Mouse (Mus musculus) lung, embryonic 16.5 days (tissue): ENCODE measurements around the gene R3hdm2. TPM values are rescaled to one million over a fixed set of nuclear protein-coding genes. Genes with fewer than 3 reads are reported as not detected.

Source experiments
- ATAC-seq: fragments of 200-750 bp; cut with Nextera tagmentation; 2 replicates; pipeline ENCODE4 v1.8.0; 2017; ENCODE audit warnings: low read depth, mild to moderate bottlenecking, moderate library complexity
- H3K27ac ChIP-seq: fragments of 300-500 bp; sonication (generic); 2 replicates; pipeline ENCODE4 v1.5.1; 2014; ENCODE audit warnings: mild to moderate bottlenecking, control low read depth, low read length
- H3K27me3 ChIP-seq: fragments of 300-500 bp; sonication (generic); 2 replicates; pipeline ENCODE4 v1.6.1; 2014; ENCODE audit warnings: low read depth, low read length, mixed read lengths; ENCODE audit not compliant: control insufficient read depth, insufficient read depth
- H3K36me3 ChIP-seq: fragments of 300-500 bp; sonication (generic); 2 replicates; pipeline ENCODE4 v1.6.1; 2014; ENCODE audit warnings: low read length; ENCODE audit not compliant: control insufficient read depth, insufficient read depth
- H3K4me1 ChIP-seq: fragments of 300-500 bp; sonication (generic); replicated peaks from 2 replicates; pipeline ENCODE4 v1.6.1; 2014; ENCODE audit warnings: low read length, mixed read lengths; ENCODE audit not compliant: control insufficient read depth, insufficient read depth
- H3K4me2 ChIP-seq: fragments of 300-500 bp; sonication (generic); 2 replicates; pipeline ENCODE4 v1.6.1; 2014; ENCODE audit warnings: low read depth, low read length, control low read depth
- H3K4me3 ChIP-seq: fragments of 300-500 bp; sonication (generic); 2 replicates; pipeline ENCODE4 v1.5.1; 2014; ENCODE audit warnings: mild to moderate bottlenecking, low read length, control low read depth
- H3K9ac ChIP-seq: fragments of 300-500 bp; sonication (generic); 2 replicates; pipeline ENCODE4 v1.6.1; 2014; ENCODE audit warnings: low read length, control low read depth
- H3K9me3 ChIP-seq: fragments of 300-500 bp; sonication (generic); 2 replicates; pipeline ENCODE4 v1.6.1; 2016; ENCODE audit warnings: low read length; ENCODE audit not compliant: control insufficient read depth
- WGBS: fragments of 180-500 bp; shearing (Covaris S2); extraction: QIAGEN DNeasy Blood & Tissue Kit; methylation state at CpG from one replicate; pipeline ENCODE4 v1.1.7; 2014; 5-methylcytosine and 5-hydroxymethylcytosine counted together
- polyA plus RNA-seq: library from polyadenylated mRNA; unstranded; fragments of >200 nt; fragmentation: Nextera tagmentation; extraction: Ambion mirVana; gene quantifications from 2 replicates; pipeline ENCODE4 v1.2.1, GENCODE M21; 2015

The R3hdm2 gene
- polyA plus RNA-seq, 1 experiment from 2014 or later: 22.2 TPM

- WGBS: 16% methylated on average over 6 of the region's 6 CpGs
Measured at GRCm38 (mm10) chr10:127514764-127515163, 134.6 kb downstream of the R3hdm2 start, which contains the start of gene Ndufa4l2. Gene Ndufa4l2 (plus strand): TSS chr10:127514967.

DNA sequence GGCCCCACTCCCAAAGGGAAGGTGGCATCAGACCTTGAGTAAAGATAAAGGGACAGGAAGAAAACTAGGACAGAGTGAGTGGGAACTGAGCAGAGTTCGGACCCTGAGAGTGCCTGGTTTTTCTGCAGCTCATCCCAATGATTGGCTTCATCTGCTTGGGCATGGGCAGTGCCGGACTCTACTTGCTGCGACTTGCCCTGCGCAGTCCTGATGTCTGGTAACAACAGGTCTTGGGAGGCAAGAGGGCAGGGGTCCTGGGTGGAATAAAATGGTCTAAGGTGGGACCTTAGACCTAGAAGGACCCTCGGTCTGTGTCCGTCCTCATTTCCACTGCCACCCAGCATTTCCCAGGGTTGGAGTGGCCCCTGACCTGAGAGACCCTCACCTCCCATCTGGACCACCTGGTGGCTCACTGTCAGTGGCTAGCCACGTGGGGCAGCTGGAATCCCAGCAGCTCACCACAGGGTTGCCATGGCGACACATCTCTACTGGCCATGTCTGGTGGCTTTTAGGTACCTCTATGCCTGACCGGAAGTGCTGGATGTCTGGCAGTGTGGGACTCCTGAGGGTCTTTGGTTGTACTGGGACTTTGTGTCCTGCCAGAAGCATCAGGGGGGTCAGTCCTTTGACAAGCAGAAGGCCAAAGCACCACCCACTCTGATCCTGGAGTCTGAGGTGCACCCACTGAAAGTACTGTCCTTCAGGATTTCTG is 135.3 kb downstream of the R3hdm2 start:
- no peak for ATAC-seq
- peak overlapping the region; percentile 87 for H3K27ac ChIP-seq
- peak overlapping the region; percentile 50 for H3K4me2 ChIP-seq
- H3K4me3 ChIP-seq: peak overlapping the region; percentile 37
- H3K4me1 ChIP-seq: peaks cover 56% of the 10 kb centered on the region
- H3K36me3 ChIP-seq: peaks cover 29% of the 10 kb centered on the region
- H3K27me3 ChIP-seq: peaks cover 29% of the 10 kb centered on the region
- peak overlapping the region; percentile 41 for H3K9ac ChIP-seq
- no peaks in the 10 kb centered on the region; the same call in 1 of the 2 replicates for H3K9me3 ChIP-seq
- WGBS: 37% methylated on average over 9 of the region's 9 CpGs

More at GRCm38 (mm10) chr10:127514764-127515163, 134.6 kb downstream of the R3hdm2 start, which contains the start of gene Ndufa4l2:
- no peak for ATAC-seq
- peak within 1 kb of the TSS; percentile 41 for H3K9ac ChIP-seq
- peak within 1 kb of the TSS; percentile 37 for H3K4me3 ChIP-seq
- H3K27ac ChIP-seq: peak within 1 kb of the TSS; percentile 87
- no peaks in the 10 kb centered on the region; the same call in 1 of the 2 replicates for H3K9me3 ChIP-seq
- peaks cover 35% of the 10 kb centered on the region for H3K27me3 ChIP-seq
- peaks cover 22% of the 10 kb centered on the region for H3K36me3 ChIP-seq
- peaks cover 56% of the 10 kb centered on the region for H3K4me1 ChIP-seq
- H3K4me2 ChIP-seq: peak within 1 kb of the TSS; percentile 50

DNA sequence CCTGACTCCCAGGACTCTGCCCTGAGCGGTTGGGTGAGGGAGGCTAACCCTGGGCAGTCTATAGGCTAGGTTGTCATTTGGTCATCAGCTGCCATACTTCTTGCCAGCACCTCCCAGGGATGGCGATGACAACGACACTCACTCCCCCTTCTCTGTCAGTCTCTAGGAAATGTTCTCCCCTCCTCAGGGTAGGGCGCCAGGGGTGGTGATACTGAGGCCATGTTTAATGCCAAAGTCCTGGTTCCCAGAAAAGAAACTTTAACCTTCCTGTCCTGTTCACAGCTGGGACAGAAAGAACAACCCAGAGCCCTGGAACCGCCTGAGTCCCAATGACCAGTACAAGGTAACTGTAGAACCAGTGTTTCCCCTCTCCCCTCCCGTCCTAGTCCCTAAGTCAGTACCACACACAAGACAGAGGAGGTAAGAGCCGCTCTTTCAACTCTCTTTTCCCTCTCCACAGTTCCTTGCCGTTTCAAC is 135.9 kb downstream of the R3hdm2 start:
- Histone ChIP-seq H3K36me3 (peaks cover 30% of the 10 kb centered on the region), H3K4me3 (peak overlapping the region; percentile 37; the same call in 1 of the 2 replicates), H3K4me1 (peaks cover 59% of the 10 kb centered on the region), H3K9ac (peak overlapping the region; percentile 63), H3K27me3 (peaks cover 23% of the 10 kb centered on the region), H3K4me2 (peak overlapping the region; percentile 50), H3K9me3 (no peaks in the 10 kb centered on the region; the same call in 1 of the 2 replicates), H3K27ac (peak overlapping the region; percentile 87)
- ATAC-seq: no peak
- WGBS: 21% methylated on average over 8 of the region's 8 CpGs

DNA sequence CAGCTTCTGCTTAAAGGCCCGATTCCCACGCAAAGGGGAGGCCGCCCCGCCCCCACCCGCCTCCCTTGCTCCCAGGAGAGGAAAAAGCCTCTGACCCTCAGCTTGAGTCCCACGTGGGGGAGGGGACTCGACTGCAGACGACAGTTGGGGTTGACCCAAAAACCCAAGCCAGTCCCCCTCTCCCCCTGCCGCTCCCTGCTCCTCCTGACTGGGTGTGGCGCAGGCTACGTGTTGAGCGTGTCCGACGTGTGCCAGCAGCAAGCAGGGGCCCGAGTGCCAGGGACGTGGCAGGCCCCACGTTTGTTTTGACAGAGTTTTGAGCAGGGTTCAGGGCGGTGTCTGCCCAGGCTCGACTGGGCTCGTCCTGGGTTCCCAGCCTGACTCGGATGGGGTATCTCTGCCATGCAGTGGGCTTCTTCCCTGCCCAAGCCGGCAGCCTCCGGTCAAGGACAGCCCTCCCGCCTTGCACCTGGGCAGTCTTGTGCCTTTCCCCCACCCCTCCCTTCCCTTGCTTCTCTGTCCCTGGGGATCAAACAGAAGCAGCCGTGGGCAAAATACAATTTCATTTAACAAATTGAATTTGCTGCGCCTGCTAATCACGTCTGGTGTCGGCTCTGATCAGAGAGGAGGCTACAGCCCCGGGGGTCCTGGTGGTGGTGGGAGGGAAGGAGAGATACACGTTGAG is 136.6 kb downstream of the R3hdm2 start:
- peaks cover 59% of the 10 kb centered on the region for H3K4me1 ChIP-seq
- H3K27ac ChIP-seq: peak overlapping the region; percentile 87
- no peaks in the 10 kb centered on the region; the same call in 1 of the 2 replicates for H3K9me3 ChIP-seq
- WGBS: 13% methylated on average over 30 of the region's 30 CpGs
- H3K9ac ChIP-seq: peak overlapping the region; percentile 63
- H3K27me3 ChIP-seq: peaks cover 16% of the 10 kb centered on the region; the same call in 1 of the 2 replicates
- peak overlapping the region; percentile 50 for H3K4me2 ChIP-seq
- ATAC-seq: peak; percentile 70
- H3K36me3 ChIP-seq: peaks cover 30% of the 10 kb centered on the region
- H3K4me3 ChIP-seq: peak overlapping the region; percentile 37; the same call in 1 of the 2 replicates

DNA sequence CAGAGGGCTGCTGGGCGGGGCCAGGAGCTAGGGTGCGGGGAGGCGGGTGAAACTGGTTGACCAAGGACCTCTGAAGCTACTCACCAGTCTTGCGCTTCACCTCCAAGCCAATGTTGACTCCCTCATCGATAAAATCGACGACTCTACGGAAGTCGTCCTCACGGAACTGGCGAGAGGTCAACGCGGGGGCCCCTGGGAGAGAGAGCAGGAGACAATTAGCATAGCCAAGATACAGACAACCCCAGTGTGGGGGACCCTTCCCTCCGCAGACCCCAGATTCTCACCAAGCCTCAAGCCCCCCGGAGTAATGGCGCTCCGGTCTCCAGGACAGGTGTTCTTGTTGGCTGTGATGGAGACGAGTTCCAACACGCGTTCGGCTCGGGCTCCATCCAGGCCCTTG is 137.8 kb downstream of the R3hdm2 start:
- no peak for ATAC-seq
- Histone ChIP-seq H3K4me1 (peaks cover 51% of the 10 kb centered on the region), H3K4me2 (no peak overlapping the region), H3K9ac (no peak overlapping the region), H3K9me3 (no peaks in the 10 kb centered on the region; the same call in 1 of the 2 replicates), H3K27ac (no peak overlapping the region), H3K4me3 (no peak overlapping the region), H3K36me3 (peaks cover 30% of the 10 kb centered on the region), H3K27me3 (peaks cover 14% of the 10 kb centered on the region; the same call in 1 of the 2 replicates)
- whole genome bisulfite sequencing: 95% methylated on average over 22 of the region's 22 CpGs

- Histone ChIP-seq H3K4me3 (no peak overlapping the region), H3K36me3 (peaks cover 30% of the 10 kb centered on the region), H3K27me3 (peaks cover 16% of the 10 kb centered on the region), H3K27ac (no peak overlapping the region), H3K9ac (no peak overlapping the region), H3K4me2 (no peak overlapping the region), H3K4me1 (peaks cover 40% of the 10 kb centered on the region), H3K9me3 (no peaks in the 10 kb centered on the region; the same call in 1 of the 2 replicates)
- no peak for ATAC-seq
- 92% methylated on average over 25 of the region's 26 CpGs for WGBS
Measured at GRCm38 (mm10) chr10:127519041-127519701, 139.0 kb downstream of the R3hdm2 start.

GRCm38 (mm10) chr10:127519903-127520713 is 140.0 kb downstream of the R3hdm2 start:
- no peaks in the 10 kb centered on the region; the same call in 1 of the 2 replicates for H3K9me3 ChIP-seq
- H3K27ac ChIP-seq: no peak overlapping the region
- no peak overlapping the region for H3K4me3 ChIP-seq
- H3K36me3 ChIP-seq: peaks cover 30% of the 10 kb centered on the region
- peaks cover 33% of the 10 kb centered on the region for H3K4me1 ChIP-seq
- peaks cover 23% of the 10 kb centered on the region for H3K27me3 ChIP-seq
- ATAC-seq: no peak
- WGBS: 93% methylated on average over 37 of the region's 37 CpGs
- no peak overlapping the region for H3K9ac ChIP-seq
- H3K4me2 ChIP-seq: no peak overlapping the region

DNA sequence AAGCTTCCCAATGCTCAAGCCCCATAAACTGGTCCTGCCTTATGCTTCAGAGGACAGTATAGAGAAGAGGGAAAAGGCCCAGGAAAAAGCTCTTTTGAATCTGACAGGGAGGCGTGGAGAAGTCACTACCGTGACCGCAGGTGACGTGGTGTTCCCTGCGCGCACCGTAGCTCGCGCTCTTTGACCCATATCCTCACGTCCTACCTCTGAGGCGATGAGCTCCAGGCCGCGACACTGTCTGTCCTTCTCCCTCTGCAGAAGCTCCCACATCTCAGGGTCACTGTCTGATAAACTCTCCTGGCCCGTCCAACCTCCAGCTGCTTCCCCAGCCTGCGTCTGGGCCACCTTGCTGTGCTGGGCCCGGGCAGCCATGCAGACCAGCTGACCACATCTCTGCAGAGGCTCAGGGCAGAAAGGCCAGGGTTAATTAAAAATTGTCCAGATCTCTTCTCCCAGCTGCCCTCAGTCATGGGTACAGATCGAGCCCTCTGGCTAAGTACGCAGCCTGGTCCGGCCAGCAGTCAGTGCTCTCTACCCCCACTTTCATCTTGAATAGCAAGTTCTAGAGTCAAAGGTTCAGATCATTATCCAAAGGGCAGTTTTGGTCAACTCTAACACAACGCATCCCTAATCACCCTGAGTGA is 140.7 kb downstream of the R3hdm2 start:
- H3K9ac ChIP-seq: peak overlapping the region; percentile 57
- peak overlapping the region; percentile 56 for H3K4me3 ChIP-seq
- 79% methylated on average over 20 of the region's 20 CpGs for WGBS
- ATAC-seq: no peak
- peaks cover 27% of the 10 kb centered on the region for H3K4me1 ChIP-seq
- peak overlapping the region; percentile 62 for H3K4me2 ChIP-seq
- H3K27me3 ChIP-seq: peaks cover 25% of the 10 kb centered on the region
- peaks cover 30% of the 10 kb centered on the region for H3K36me3 ChIP-seq
- no peaks in the 10 kb centered on the region; the same call in 1 of the 2 replicates for H3K9me3 ChIP-seq
- no peak overlapping the region for H3K27ac ChIP-seq
